ENCODE assay signal across 8 mouse cellular contexts in the genomic region with DNA sequence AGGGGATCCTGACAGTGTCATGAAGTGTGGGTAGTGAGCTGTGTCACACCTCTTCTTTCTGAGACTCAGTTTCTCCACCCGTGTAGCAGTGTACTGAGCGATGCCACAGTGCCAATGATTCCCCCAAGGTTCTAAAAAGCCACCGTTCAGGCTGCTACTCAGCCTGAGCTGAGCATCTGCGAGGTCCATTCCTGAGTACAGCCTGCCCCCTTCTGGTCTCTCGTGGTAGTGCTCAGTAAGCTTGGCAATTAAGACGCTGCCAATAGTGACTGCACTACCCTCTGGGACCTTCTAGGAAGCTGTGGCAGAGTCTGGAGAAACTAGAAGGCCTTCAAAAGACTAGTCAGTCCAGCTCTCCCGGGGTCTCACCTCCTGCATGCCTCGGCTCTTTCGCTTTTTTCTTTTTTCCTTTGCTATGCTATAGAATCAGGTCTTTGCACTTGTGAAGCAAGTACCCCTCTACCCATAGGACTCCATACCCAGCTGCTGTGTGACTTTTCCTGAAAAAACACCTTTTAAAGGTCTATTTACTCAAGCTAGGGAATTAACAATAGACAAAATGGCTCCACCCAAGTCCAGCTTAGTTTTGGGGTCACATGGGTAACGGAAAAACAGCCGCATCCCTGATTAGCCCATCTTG. TPM values are rescaled to one million over a fixed set of nuclear protein-coding genes. Genes with fewer than 3 reads are reported as not detected.
DNase-seq lines count a peak whose midpoint lies in the region; ATAC-seq lines count a peak whose summit lies in the region.

No protein-coding gene starts in this region.

- ATAC-seq in hindbrain, embryonic 14.5 days (ENCODE audit: low FRiP score), result peak; percentile 78

- H3K27me3 ChIP-seq in hindbrain, embryonic 14.5 days (ENCODE audit: control insufficient read depth, insufficient read depth, low read length), result no peaks in the 10 kb centered on the region

- 14% methylated on average over 11 of the region's 11 CpGs for WGBS in hindbrain, embryonic 14.5 days

- H3K4me2 ChIP-seq in hindbrain, embryonic 14.5 days (replicated peaks), result 0 out of 2 replicates have a peak overlapping the region, but pooled peaks have one; percentile 4

- H3K4me3 ChIP-seq in hindbrain, embryonic 14.5 days (replicated peaks; ENCODE audit: low read length), result no peak overlapping the region

- H3K36me3 ChIP-seq in hindbrain, embryonic 14.5 days (replicated peaks; ENCODE audit: control insufficient read depth, insufficient read depth), result no peaks in the 10 kb centered on the region

- H3K27ac ChIP-seq in hindbrain, embryonic 14.5 days, result no peak overlapping the region

- peak; percentile 80 for DNase-seq in Muller cell, postnatal 12 days (ENCODE audit: inconsistent ontology term)
- peak; percentile 94 for DNase-seq in cerebellum, adult 9-10 months
- DNase-seq in frontal cortex, adult 2 months (ENCODE audit: extremely low spot score in 1 of 2, low spot score in 1 of 2), result peak; percentile 69 to 97
- DNase-seq in hindbrain, embryonic 14.5 days (ENCODE audit: low spot score), result peak; percentile 97
- peak; percentile 83 to 87 for DNase-seq in layer of hippocampus, postnatal 36 days
- DNase-seq in lung, postnatal 36 days, result peak; percentile 94
- peak; percentile 83 for DNase-seq in right cerebral cortex, adult 18-20 months
- peak; percentile 76 for DNase-seq in urinary bladder, adult 2 months (ENCODE audit: low spot score)

- H3K9me3 ChIP-seq in hindbrain, embryonic 14.5 days (ENCODE audit: control insufficient read depth, low read length), result no peaks in the 10 kb centered on the region

- H3K9ac ChIP-seq in hindbrain, embryonic 14.5 days, result no peak overlapping the region

- no peaks in the 10 kb centered on the region; the same call in 1 of the 2 replicates for H3K4me1 ChIP-seq in hindbrain, embryonic 14.5 days (replicated peaks; ENCODE audit: control insufficient read depth, insufficient read depth, low read length)

RNA-seq across cellular contexts. Expression of gene Sparc, which starts 36.4 kb away (rescaled TPM):
- polyA plus RNA-seq in frontal cortex, adult 2 months (2012; rRNA removed), result 433 and 435 TPM in 2 replicates
- 532 and 583 TPM in 2 replicates for polyA plus RNA-seq in hindbrain, embryonic 14.5 days (2014; fragmentation: Nextera tagmentation; extraction: Ambion mirVana)
- 100 to 1,000 TPM; 312 to 317 TPM for total RNA-seq in layer of hippocampus, postnatal 36 days (2021)
- 3,106 and 3,504 TPM in 2 replicates for polyA plus RNA-seq in urinary bladder, adult 2 months (2012; rRNA removed)

RNA-seq across cellular contexts. Expression of gene Fat2, which starts 50.2 kb away (rescaled TPM):
- polyA plus RNA-seq in frontal cortex, adult 2 months (2012; rRNA removed), result 0.04 and 0.06 TPM in 2 replicates
- 0.23 and 0.31 TPM in 2 replicates for polyA plus RNA-seq in hindbrain, embryonic 14.5 days (2014; fragmentation: Nextera tagmentation; extraction: Ambion mirVana)
- total RNA-seq in layer of hippocampus, postnatal 36 days (2021), result under 1 TPM; 0.17 to 0.43 TPM
- polyA plus RNA-seq in urinary bladder, adult 2 months (2012; rRNA removed), result 8.9 and 12.9 TPM in 2 replicates
